Mouse (Mus musculus) 3T3-L1 (cell line): Measurements from ENCODE around the gene Npdc1.
A peak's percentile ranks its signal among the peaks of the same experiment; 100 is the strongest.

Experiments
- DNase-seq: peaks from one replicate; pipeline ENCODE4 v3.0.0-alpha.2; 2015; ENCODE audit warnings: low read depth, low spot score

The Npdc1 gene

GRCm38 (mm10) chr2:25399051-25399450 is at the start of gene Npdc1:
Gene Npdc1, plus strand, starts transcription at chr2:25399351.
- DNase-seq = no peak

GRCm38 (mm10) chr2:25349499-25349898 is 49.7 kb upstream of the Npdc1 start:
- no peak for DNase-seq

GRCm38 (mm10) chr2:25350701-25351100 is 48.5 kb upstream of the Npdc1 start:
- no peak for DNase-seq

GRCm38 (mm10) chr2:25354211-25354610 is 44.9 kb upstream of the Npdc1 start:
- no peak for DNase-seq

GRCm38 (mm10) chr2:25355419-25356066 is 43.6 kb upstream of the Npdc1 start:
- no peak for DNase-seq

DNA sequence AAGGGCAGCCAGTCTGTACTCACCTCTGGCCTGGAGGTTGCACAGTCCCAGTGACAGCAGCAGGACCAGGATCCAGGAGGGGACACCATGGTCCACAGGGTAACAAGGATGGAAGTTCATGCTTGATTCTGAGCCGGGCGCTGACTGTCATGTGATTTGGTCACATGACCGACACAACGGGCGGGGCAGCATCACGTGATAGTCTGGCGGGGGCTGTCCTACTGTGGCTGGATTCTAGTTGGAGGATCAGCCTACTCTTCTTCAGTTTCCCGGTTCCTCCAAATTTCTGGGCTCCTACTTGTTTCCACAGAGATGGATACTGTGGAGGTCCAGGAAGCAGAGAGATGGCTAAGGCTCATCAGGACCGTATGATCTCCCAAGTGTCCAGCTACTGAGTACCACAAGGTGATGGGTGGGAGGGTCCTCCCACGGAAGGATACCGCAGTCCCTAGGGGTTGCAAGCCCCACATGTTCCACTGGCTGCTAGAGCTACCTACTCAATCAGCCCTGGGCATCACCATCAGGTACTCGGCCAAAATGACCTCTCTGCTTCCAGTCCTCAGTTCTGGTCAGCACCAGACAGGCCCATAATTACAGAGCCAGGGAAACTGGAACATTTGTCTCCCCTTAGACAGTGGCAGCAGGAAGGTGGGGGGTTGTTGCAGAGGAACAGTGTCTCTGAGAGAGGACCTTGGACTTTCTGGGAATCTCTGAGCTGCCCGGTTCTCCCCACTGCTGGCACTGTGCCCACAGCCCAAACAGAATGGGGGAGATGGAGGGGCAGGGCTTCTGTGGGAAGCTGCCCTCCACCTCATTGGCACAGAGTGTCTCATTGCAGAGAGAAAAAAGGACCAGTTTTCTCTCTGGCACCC is 42.7 kb upstream of the Npdc1 start, which contains the start of gene Dpp7:
Gene Dpp7 (minus strand): TSS at position 152 of the 872 bp plus-strand sequence.
- peak; percentile 93 for DNase-seq

GRCm38 (mm10) chr2:25359848-25360247 is 39.3 kb upstream of the Npdc1 start:
- no peak for DNase-seq

DNA sequence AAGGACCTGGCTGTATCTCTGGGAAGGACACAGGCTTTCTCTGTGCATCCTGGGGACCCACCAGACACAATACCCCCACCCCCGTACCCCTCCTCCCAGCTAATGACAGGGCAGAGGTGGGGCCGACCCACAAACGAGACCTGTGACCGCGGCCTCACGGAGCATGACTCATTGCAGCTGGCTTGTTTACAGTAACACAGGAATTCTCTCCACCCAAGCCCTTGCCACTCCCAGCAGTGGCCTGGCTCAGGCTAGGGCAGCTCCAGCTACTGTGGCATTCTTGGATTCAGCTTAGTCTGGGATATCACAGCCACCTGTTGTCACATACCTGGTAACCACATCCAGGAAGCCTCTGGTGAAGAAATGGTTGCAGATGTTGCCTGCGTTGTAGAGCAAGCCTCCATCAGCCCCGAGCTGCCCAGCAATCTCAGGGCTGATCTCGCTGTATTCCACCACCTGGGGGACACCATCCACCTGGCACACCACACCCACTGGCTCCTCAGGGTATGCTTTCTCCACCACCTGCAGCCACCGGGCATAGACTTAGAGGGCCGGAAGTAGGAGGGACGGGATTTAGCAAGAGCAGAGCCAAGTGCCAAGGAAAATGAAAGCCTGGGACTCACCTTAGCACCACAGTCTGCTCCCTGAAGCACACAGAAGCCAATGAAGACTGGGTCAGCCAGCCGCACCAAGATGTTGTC is 35.5 kb upstream of the Npdc1 start:
- DNase-seq = peak; percentile 78

GRCm38 (mm10) chr2:25364313-25364712 is 34.8 kb upstream of the Npdc1 start:
- no peak for DNase-seq

DNA sequence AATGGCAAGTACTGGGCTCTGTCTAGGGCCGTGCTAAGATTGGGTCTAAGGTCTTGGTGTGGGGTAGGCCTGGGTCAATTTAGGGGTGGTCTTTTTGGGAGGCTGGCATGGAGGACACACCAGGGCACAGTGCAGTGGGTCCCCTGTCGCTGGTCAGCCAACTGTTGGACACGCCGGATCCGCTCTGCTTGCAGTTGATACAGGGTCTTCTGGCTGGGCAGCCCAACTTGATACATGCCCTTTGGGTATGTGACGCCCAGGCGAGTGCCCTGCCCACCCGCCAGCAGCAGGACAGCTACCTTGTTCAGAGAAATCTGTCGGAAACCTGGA is 34.4 kb upstream of the Npdc1 start:
- no peak for DNase-seq

GRCm38 (mm10) chr2:25365091-25365761 is 33.9 kb upstream of the Npdc1 start, which contains the start of gene Uap1l1:
Gene Uap1l1, minus strand, starts transcription at chr2:25365682.
- DNase-seq = peak; percentile 92

DNA sequence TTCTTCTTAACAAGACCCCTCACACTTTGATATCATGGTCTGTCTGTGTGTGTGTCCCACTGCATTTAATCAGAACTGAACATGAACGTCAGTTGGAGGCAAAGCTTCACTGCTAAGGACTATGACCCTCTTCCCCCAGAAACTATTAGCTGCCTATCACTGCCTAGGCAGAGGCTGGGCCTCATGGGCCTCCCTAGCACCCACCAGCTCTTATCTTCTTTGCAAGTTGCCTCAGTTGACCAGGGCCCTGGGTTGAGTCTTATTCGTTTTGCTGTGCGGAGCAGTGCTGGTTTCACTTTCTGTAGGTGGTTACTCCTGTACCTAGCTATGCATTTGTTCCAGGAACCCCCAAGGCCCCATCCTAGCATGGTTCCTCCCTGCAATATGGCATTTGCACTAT is 29.2 kb upstream of the Npdc1 start:
- no peak for DNase-seq

DNA sequence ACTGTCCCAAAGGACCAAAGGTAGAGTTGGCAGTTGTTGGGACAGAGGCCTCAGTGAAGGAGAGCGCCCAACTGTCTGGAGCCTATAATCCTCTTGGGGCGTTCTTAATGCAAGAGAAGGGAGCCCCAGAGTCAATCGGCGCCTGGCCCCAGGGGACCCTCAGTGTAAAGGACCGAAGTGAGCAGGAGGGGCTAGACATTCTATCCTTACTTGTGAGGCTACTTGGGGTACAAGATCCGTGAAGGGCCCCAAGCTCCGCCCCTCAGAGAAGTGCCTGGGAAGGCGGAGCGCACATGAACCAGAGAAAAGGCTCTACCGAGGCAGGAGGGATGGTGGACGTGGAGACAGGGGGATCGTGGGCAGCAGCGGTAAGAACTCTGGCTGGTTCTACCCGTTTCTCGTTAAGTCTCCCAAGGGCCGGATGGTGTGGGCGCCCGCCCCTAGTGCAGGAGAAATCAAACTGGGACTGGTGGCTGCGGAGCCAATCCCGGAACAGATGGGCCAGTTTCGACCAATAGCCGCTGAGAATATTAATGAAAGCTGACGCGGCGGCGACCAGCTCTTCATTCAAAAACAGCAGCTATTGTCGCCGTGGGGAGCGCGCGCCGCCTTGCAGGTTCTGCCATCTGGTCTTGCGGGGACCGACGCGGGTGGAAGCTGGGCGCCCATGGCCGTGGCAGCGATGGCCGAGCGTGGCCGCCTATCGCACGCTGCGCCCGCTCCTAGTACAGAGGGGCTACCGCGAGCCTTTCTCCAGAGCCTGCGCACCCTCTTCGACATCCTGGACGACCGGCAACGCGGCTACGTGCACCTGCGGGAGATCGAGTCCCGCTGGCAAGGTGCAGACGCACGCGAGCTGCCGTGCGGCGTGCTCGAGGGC is 27.1 kb upstream of the Npdc1 start, which contains the start of gene Sapcd2:
Gene Sapcd2 (plus strand): TSS at position 558 of the 880 bp plus-strand sequence.
- peak; percentile 90 for DNase-seq

DNA sequence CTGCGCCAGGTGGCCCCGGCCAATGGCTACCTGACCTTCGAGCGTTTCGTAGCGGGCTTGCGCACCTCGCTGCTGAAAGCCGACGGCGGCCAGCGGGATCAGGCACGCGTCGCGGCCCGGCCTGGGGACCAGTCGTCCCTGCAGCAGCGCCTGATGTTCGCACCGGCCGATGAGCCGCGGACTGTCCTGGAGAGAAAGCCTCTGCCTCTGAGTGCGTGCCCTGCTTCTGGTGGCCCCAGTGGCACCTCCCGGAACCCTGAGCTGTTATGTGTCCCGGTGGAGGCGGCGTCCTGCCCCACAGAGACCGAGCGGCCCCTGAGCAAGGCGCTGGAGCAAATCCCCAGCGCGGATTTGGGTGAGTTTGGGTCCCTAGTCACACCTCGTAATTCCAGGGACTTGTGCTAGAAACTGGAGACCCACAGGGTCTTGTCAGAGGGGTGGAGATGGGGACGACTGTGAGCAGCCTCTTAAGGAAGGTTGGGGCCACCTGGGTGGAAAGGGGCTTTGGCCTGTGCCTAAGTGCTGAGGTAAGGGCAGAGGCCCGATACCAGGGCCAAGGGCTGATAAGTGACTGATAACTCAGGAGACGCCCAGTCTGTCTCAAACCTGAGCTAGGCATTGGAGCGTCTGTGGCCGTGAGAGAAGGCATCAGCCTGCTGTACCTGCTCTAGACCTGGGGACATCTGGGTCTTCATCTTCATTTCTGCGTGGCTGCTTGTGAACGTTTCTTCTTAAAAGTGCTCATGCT is 26.3 kb upstream of the Npdc1 start:
- DNase-seq = no peak

GRCm38 (mm10) chr2:25373431-25373830 is 25.7 kb upstream of the Npdc1 start:
- DNase-seq = no peak

DNA sequence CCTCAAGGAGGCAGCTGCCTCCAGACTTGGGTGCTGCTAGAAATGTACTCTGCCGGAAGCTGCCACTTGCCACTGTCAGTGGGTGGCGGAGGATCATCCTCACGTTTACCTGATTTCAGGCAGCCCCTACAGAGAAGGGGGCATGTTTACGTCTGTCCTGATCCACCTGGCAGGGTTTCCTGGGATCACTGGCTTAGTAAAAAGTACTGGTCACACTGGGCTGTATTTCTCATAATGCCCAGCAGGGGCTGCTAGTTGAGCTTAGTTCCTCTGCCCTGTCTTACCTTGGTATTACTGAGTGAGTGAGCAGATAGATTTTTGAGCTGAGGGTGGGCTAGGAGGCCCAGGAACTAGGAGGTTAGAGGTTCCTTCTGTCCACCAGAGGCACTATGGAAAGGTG is 22.6 kb upstream of the Npdc1 start:
- peak; percentile 82 for DNase-seq

- no peak for DNase-seq
These were observed 14.7 kb upstream of the Npdc1 start for GRCm38 (mm10) chr2:25384492-25384891.

DNA sequence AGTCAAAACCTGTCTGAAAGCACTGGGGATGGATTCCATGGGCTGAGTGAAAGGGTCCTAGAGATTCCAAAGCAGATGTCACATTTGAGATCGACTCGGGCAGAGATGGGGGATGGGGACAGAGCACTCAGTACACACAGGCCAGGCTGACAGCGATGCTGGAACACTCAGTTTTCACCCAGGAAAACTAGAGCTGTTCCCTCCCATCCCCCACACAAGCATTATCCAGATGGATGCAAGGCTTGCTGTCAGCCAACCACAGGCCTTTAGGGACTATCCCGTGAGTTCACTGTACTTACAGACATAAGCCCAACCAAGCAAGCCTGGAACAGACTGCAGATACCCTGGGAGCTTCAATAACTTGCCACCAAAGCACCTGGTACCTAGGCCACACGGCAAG is 7.9 kb upstream of the Npdc1 start:
- DNase-seq = no peak

DNA sequence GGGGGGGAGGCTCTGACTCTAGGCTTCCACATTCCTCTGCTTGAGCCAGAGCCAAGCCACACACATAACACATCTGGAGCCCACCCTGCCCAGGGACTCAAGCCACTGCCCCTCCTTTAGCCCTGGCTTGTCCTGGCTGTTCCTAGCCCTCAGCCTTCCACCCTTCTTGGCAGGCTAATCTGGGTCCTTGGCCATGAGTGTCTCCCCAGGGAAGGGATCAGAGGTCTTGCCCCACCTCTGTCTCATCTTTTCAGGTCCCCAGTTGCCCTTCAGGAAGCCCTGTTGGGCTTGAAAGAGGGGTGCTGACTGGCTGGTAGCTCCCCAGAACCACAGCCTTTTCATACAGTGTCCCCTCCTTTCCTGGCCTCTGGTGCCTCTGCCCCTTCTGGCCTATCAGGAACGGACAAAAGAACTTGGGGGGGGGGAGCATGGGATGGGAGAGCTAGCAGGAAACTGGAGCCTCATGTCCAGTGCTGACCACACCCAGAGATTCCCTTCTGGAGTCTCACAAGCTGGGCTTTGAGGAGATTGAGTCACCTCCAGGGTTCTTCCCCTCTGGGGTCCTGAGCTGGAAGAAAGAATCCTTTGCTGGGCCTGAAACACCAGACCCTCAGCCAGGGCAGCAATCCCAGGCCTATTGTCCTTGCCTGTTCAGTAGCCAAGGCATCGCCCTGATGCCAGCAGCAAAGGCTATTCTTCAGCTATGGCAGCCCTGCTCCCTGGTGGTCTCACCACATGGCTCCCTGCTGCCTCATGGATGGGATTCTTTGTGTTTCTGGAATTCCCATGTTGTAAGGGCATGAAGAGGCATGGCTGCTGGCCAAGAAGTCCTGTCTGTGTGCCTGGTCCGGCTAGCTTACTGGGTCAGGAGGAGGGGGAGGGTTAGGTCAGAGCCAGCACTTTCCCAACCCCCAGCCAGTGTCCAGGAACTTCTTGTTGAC is 4.6 kb upstream of the Npdc1 start:
- DNase-seq = peak; percentile 88
